Mouse (Mus musculus) kidney, adult 18-20 months (tissue): ENCODE data around the gene Ccdc34.

Experiments
- DNase-seq: peaks from one replicate; pipeline ENCODE4 v3.0.0; 2021

The Ccdc34 gene

DNA sequence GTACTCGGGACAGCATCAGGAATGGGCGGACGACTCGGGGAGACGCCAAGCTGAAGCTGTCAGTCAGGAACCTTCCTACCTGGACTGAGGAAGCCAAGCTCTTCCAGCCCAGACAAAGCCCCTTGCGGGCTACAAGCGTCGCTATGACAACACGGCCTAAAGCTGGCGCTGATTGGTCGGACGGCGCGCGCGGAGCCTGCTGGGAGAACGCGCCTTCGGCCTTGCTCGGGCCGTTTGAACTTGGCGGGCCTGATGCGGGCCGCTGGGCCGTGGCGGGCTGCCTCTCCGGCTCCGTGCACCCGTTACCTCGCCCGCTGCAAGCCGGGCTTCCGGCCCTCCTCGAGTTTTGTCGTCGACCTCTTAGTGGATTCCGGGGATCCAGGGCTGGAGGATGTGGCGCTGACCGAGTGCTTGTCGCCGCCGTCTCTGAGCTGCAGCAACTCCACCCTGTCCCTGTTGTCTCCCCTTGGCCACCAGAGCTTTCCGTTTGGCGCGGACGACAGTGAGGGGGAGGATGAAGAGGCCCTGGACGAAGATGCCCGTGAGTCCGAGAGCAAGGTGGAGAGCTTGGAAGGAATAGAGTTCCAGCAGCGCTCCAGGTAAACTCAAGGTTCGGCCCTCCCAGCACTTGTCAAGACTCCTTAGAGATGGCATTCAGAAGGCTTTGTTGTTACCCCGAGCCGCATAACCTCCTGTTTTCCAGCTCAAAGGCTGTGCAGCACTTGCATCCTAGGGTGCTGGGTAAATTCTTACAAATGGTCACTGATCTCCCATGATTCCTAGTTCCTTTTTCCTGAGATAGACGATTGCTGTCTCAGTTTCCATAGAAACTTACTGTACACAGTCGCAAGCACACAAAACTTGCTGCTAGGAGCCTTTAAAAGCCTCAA is at the start of gene Ccdc34:
TSS of gene Ccdc34 (plus strand) at position 202 of the 890 bp plus-strand sequence.
- DNase-seq, result peak; percentile 91

- no peak for DNase-seq
Measured at GRCm38 (mm10) chr2:109969381-109969780, 48.2 kb upstream of the Ccdc34 start.

DNA sequence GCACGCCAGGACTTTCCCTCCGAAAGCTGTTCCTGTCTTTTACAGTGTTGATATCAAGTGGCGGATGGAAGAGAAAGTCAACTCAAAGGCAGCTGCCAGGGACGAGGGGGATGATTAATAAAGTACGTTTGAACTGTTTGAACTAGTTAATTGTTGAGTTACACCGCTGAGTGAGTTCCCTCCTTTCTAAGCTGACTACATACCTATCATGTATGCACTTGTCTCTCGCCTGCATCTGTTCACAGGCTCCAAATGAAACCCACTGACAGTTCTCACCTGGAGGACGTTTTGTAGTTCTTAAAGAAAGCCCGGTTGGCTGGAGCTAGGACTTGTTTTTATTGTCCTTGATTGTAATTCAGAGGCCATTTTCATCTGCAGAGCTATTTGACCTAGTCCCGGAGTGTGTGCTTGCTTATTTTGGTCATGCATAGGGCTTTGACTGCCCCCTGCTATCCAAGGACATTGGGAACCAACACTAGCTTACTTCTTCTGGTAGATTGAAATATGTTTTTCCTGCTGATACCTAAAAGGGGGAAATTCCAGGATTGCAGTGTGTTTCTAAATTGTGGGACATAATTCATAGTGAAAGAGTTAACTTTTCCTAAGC is 47.6 kb upstream of the Ccdc34 start:
- no peak for DNase-seq

DNA sequence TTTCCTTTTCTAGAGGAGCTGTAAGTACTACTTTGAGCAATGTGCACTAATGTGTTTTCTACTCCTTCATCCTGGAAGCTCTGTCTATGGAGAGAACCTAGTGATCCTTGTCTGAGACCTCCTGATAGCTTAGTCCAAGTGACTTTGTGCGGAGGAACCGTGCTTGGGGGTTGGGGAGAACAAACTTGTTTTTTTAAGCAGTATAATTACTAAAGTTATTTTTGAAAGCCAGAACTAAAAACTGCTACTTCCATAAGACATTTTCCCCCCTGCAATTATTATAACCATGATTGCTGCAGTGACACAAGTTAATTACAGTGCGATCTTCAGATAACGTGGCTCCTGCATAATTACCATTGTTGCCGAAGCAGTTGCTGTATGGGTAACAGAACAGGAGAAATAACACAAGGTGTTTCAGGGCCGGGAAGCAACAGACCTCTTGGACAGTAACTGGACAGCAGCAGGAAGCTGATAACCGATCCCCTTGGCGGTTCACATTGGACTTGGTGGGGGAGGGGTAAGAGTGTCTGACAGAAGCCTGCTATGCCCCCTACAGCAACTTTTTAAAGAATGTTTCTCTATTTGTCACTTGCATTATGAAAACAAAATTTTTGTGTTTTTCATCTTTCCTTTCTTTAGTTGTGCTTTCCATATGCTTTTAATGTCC is 46.7 kb upstream of the Ccdc34 start:
- DNase-seq, result no peak

- no peak for DNase-seq
Measured at GRCm38 (mm10) chr2:109972310-109972709, 45.3 kb upstream of the Ccdc34 start.

DNA sequence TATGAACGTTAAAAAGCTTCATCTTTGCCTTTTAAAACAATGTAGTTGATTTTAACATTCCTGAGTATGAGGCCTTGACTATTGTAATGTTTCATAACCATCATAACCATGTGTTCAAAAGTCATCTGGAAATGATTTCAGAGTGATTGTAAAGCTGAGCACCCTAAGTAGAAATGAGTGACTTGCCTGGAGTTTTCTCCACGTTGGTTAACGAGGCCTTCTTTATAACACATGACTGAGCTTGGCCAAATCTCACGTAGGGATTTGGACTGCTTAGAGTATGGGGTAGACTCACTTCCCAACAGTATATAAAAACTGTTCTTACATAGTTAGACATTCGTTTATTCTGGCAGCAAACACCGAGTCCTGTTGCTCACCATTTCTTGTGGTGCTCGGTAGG is 44.7 kb upstream of the Ccdc34 start:
- no peak for DNase-seq

- no peak for DNase-seq
Measured at GRCm38 (mm10) chr2:109974807-109975206, 42.8 kb upstream of the Ccdc34 start.

DNA sequence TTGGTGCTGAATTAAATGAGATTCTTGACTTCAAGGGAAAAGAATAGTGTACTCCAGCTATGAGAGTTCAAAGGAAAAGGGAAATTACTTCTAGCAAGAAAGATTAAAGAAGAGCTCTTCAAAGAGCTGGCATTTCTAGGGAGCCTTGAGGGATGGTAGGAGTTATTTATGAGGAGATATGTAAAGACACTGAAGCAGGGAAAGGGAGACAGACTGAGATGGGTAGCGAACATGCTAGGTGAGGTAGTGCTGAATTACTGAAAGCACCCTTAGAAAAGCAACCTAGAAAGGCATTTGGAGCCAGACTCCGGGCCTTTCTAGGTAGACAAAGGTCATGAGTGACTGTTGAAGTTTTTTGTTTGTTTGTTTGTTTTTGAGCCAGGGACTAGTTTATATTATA is 41.4 kb upstream of the Ccdc34 start:
- DNase-seq, result no peak

GRCm38 (mm10) chr2:109977322-109977721 is 40.3 kb upstream of the Ccdc34 start:
- no peak for DNase-seq

- DNase-seq, result no peak
Measured at GRCm38 (mm10) chr2:109979209-109979608, 38.4 kb upstream of the Ccdc34 start.

DNA sequence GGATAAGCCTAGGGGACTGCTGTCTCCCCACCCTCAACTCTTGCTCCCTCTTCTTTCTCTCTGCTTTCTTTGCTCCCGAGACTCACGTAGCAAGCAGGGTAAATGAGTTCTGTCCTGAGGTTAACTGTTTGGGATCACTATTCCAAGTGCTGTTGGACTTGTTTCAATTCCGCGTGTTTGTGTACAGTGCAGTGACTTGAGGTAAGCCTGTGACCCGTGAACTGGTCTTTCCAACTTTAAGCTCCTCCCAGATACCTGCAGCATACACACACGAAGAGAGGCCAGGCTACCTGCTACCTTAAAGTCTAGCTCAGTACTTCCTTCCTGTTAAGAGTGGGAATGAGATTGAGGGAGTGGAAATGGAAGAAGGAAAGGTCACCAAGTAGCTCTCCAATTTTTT is 34.2 kb upstream of the Ccdc34 start:
- DNase-seq, result peak; percentile 46

DNA sequence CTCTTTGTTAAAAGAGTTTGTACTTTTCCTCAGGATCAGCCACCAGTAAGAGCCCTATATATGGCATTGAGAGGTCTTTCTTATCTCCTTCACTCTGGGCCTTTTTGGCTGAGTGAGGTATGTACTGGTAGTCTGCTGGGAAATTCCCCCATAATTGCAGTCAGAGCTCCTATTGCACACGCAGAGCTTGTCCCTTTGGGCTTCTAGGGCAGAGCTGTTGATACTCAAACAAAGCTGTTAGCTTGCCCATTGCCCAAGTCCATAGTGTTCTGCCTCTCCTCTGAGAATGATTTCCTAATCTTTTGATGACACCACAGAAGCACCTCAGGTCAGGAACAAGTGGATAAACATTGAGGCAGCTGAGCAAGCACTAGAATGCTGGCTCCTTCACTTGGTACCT is 32.7 kb upstream of the Ccdc34 start:
- no peak for DNase-seq

GRCm38 (mm10) chr2:109985560-109985959 is 32.1 kb upstream of the Ccdc34 start:
- no peak for DNase-seq

DNA sequence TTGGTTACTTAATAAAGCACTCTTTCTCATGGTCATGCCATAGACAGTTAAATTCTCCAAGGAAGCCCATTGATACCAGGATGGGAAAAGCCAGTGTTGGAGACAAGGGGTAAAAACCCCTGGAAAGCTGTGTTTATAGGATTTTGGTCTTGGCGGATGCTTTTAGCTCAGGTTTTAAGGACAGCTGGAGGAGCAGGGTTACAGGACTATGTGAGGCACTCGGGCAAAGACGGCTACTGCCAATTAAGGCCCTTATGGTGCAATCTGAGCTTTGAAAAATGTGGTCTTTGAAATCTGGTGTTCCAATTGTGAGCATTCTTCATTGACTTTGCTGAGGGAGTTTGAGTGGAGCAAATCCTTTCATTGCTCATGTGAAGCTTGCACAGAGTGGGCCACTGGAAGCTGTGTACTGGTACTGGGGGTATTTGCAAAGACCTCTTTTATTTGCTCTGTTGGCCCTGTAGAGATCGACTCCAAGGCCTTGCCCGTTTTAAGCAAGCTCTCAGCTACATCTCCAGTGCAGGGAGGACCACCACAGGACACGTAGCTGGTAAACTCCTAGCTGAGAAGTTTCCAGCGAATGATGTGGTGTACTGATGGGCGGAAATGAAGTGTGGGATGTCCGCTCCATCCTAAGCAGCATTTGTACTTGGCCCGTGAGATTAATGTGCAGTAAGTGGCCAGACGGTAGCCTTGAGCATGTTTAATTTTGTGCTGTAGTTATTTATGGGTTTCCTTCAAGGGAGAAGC is 31.4 kb upstream of the Ccdc34 start:
- no peak for DNase-seq

DNA sequence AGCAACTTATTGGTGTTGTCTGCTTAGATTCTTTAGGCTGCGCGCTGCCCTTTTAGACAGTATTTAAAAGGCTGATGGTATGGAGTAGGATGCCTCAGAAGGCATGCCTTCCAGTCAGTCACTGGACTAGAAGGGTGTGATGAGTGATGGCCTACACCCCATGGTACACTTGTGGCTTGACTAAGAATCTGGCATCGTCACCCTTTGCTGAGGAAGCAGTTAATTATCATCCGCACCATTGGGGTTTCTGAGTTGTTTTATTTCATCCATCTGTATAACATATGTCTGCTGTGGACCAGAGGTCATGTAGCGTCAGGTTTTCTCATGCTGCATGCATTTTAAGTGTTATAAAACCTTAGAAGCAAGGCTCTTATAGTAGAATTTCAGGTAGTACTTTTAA is 29.7 kb upstream of the Ccdc34 start:
- DNase-seq, result no peak

GRCm38 (mm10) chr2:109989196-109989595 is 28.4 kb upstream of the Ccdc34 start:
- DNase-seq, result no peak

GRCm38 (mm10) chr2:109989679-109990473 is 27.7 kb upstream of the Ccdc34 start:
- DNase-seq, result no peak

DNA sequence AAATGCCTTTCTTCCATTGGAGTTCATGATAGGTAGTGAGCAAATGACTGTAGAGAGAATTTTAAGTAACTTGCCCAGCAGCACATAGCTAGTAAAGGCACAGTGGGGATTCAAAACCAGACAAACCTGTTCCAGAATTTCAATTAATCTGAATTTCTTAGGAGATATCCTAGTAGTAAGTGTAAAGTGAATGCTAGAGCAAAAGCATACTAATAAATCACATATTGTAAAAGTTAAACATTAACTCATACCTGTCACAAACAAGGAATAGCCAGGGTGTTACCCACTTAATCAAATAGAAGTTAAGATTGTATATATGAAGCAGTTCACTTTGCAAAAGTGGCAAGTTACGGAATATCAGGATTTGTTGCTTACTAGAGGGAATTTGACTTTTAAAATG is 25.9 kb upstream of the Ccdc34 start:
- no peak for DNase-seq

DNA sequence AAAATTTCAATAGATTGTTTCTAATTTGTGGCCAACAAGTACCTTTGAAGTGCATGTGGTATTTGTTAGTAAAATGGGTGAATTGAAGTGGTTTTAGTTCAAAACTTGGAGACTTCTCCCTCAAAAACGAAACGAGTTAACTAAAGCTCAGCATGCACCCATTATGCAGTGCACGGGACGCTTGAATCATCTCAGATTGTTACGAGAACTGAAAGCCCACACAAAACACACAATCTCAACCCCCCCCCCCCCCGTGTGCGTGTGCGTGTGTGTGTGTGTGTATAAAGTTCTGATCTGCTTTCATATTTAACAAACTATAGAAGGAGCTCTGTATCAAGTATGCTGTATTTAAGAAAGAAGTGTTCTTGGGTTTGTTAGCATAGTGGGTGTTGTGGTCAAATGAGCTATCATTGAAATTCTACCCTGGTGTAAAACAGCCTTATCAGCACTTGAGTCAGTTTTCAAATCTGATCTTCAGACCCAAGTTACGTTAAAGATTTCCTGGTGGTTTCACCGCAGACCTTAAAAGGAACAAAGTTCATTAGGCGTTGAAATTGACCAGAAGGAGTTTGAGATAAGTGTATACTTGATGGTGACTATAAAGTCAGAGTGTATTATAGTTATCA is 25.1 kb upstream of the Ccdc34 start:
- DNase-seq, result no peak

DNA sequence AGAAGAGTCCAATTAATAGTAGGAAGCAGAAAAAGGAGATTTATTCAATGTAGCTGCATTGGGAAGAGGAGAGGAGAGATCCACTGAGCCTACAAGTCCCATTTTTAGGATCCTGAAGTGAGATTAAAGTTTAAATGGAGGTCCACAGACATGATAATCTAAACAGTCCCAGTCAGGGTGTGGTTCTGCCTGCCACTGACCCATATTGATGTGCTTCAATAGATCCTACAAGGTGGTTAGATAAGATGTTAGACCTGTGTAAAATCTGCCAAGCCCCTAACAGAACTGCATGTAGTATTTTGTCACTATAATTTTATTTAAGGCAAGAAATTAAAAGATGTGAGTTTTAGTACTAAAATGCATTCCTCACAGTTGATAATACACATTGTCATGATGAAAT is 24.2 kb upstream of the Ccdc34 start:
- DNase-seq, result no peak

- no peak for DNase-seq
Measured at GRCm38 (mm10) chr2:109995061-109995460, 22.6 kb upstream of the Ccdc34 start.

- DNase-seq, result no peak
Measured at GRCm38 (mm10) chr2:109996411-109996810, 21.2 kb upstream of the Ccdc34 start.
